Mouse (Mus musculus) heart, postnatal 0 days (tissue): ENCODE measurements at regions not wholly inside any gene's neighbourhood (a gene's known extent, or its start where the extent isn't known, plus 50 kb on each side); places are given as distances from the start of the nearest gene placed in this dataset.

Experiments used
- ATAC-seq: fragments of 200-750 bp; cut with Nextera tagmentation; 2 replicates; pipeline ENCODE4 v1.8.0; 2017; ENCODE audit warnings: low read depth, moderate number of reproducible peaks, moderate library complexity; ENCODE audit not compliant: insufficient read depth
- DNase-seq: peaks from one replicate; pipeline ENCODE4 v3.0.0-alpha.2; 2016; ENCODE audit warnings: low spot score
- H3K27ac ChIP-seq: fragments of 300-500 bp; sonication (generic); 2 replicates; pipeline ENCODE4 v1.5.1; 2014; ENCODE audit warnings: low read depth, mild to moderate bottlenecking
- H3K27me3 ChIP-seq: fragments of 300-500 bp; sonication (generic); 2 replicates; pipeline ENCODE4 v1.6.1; 2014; ENCODE audit warnings: low read length, mixed read lengths; ENCODE audit not compliant: control insufficient read depth, insufficient read depth
- H3K36me3 ChIP-seq: fragments of 300-500 bp; sonication (generic); replicated peaks from 2 replicates; pipeline ENCODE4 v1.6.1; 2014; ENCODE audit warnings: low read length, mixed read lengths; ENCODE audit not compliant: control insufficient read depth, insufficient read depth
- H3K4me1 ChIP-seq: fragments of 300-500 bp; sonication (generic); 2 replicates; pipeline ENCODE4 v1.6.1; 2014; ENCODE audit warnings: antibody characterized with exemption; ENCODE audit not compliant: control insufficient read depth, insufficient read depth
- H3K4me2 ChIP-seq: fragments of 300-500 bp; sonication (generic); 2 replicates; pipeline ENCODE4 v1.6.1; 2014; ENCODE audit warnings: low read depth, mild to moderate bottlenecking, low read length, moderate library complexity
- H3K4me3 ChIP-seq: fragments of 300-500 bp; sonication (generic); 2 replicates; pipeline ENCODE4 v1.5.1; 2014; ENCODE audit warnings: low read depth, low read length
- H3K9ac ChIP-seq: fragments of 300-500 bp; sonication (generic); replicated peaks from 2 replicates; pipeline ENCODE4 v1.6.1; 2014; ENCODE audit warnings: low read depth, low read length, mixed read lengths
- H3K9me3 ChIP-seq: fragments of 300-500 bp; sonication (generic); replicated peaks from 2 replicates; pipeline ENCODE4 v1.6.1; 2016; ENCODE audit warnings: low read length; ENCODE audit not compliant: control insufficient read depth
- CTCF ChIP-seq: IDR thresholded peaks from 2 replicates; pipeline ENCODE4 v1.5.1; 2016; ENCODE audit warnings: antibody characterized with exemption, control low read depth, low read depth
- EP300 ChIP-seq: IDR thresholded peaks from 2 replicates; pipeline ENCODE4 v1.6.1; 2016; ENCODE audit warnings: antibody characterized with exemption, low read depth
- WGBS: fragments of 180-500 bp; shearing (Covaris S2); extraction: QIAGEN DNeasy Blood & Tissue Kit; methylation state at CpG from one replicate; pipeline ENCODE4 v1.1.7; 2014; 5-methylcytosine and 5-hydroxymethylcytosine counted together

- no peak overlapping the region for H3K4me3 ChIP-seq
- no peaks in the 10 kb centered on the region for H3K36me3 ChIP-seq
- no peaks in the 10 kb centered on the region for H3K27me3 ChIP-seq
- H3K4me1 ChIP-seq: no peaks in the 10 kb centered on the region
- no peak overlapping the region for H3K9ac ChIP-seq
- no peak overlapping the region for H3K4me2 ChIP-seq
- 19% methylated on average over 3 of the region's 3 CpGs for WGBS
- ATAC-seq: no peak
- no peaks in the 10 kb centered on the region for H3K9me3 ChIP-seq
- TF ChIP-seq CTCF (no peak), EP300 (no peak)
- DNase-seq: no peak
- H3K27ac ChIP-seq: no peak overlapping the region
These were observed 319.2 kb downstream of the Lmo7 start for GRCm38 (mm10) chr14:102048932-102049331.

GRCm38 (mm10) chr14:102048485-102048884 is 318.7 kb downstream of the Lmo7 start:
- DNase-seq (no peak), ATAC-seq (no peak)
- H3K9ac ChIP-seq: no peak overlapping the region
- WGBS: 79% methylated on average over 1 of the region's 3 CpGs
- H3K4me2 ChIP-seq: no peak overlapping the region
- H3K9me3 ChIP-seq: no peaks in the 10 kb centered on the region
- no peaks in the 10 kb centered on the region for H3K4me1 ChIP-seq
- no peak overlapping the region for H3K4me3 ChIP-seq
- no peak overlapping the region for H3K27ac ChIP-seq
- no peaks in the 10 kb centered on the region for H3K27me3 ChIP-seq
- TF ChIP-seq EP300: no peak
- no peak for TF ChIP-seq CTCF
- no peaks in the 10 kb centered on the region for H3K36me3 ChIP-seq

- Histone ChIP-seq H3K27me3 (no peaks in the 10 kb centered on the region), H3K36me3 (no peaks in the 10 kb centered on the region), H3K9me3 (no peaks in the 10 kb centered on the region), H3K4me1 (no peaks in the 10 kb centered on the region), H3K27ac (no peak overlapping the region), H3K9ac (no peak overlapping the region), H3K4me2 (no peak overlapping the region), H3K4me3 (no peak overlapping the region)
- DNase-seq (no peak), ATAC-seq (no peak)
- no peak for TF ChIP-seq CTCF
- 86% methylated on average over 2 of the region's 2 CpGs for WGBS
These were observed 308.4 kb downstream of the Lmo7 start for GRCm38 (mm10) chr14:102038145-102038544.

GRCm38 (mm10) chr14:102037487-102037886 is 307.7 kb downstream of the Lmo7 start:
- 82% methylated on average over 5 of the region's 5 CpGs for WGBS

GRCm38 (mm10) chr14:102031047-102031903 is 301.5 kb downstream of the Lmo7 start:
- ATAC-seq: no peak
- DNase-seq: no peak
- 52% methylated on average over 10 of the region's 10 CpGs for WGBS
- H3K9me3 ChIP-seq: no peaks in the 10 kb centered on the region
- H3K36me3 ChIP-seq: no peaks in the 10 kb centered on the region
- H3K4me2 ChIP-seq: no peak overlapping the region
- H3K4me1 ChIP-seq: no peaks in the 10 kb centered on the region
- no peaks in the 10 kb centered on the region for H3K27me3 ChIP-seq
- TF ChIP-seq CTCF (no peak), EP300 (no peak)
- no peak overlapping the region for H3K27ac ChIP-seq
- no peak overlapping the region for H3K4me3 ChIP-seq
- no peak overlapping the region for H3K9ac ChIP-seq

More at GRCm38 (mm10) chr14:102037487-102037886, 307.7 kb downstream of the Lmo7 start:
- TF ChIP-seq CTCF: no peak
- TF ChIP-seq EP300: no peak
- DNase-seq (no peak), ATAC-seq (no peak)
- H3K36me3 ChIP-seq: no peaks in the 10 kb centered on the region
- H3K9ac ChIP-seq: no peak overlapping the region
- no peak overlapping the region for H3K4me2 ChIP-seq
- H3K4me3 ChIP-seq: no peak overlapping the region
- no peaks in the 10 kb centered on the region for H3K4me1 ChIP-seq
- H3K27ac ChIP-seq: no peak overlapping the region
- H3K9me3 ChIP-seq: no peaks in the 10 kb centered on the region
- H3K27me3 ChIP-seq: no peaks in the 10 kb centered on the region

- DNase-seq: no peak
- Histone ChIP-seq H3K4me1 (no peaks in the 10 kb centered on the region), H3K9ac (no peak overlapping the region), H3K9me3 (no peaks in the 10 kb centered on the region), H3K36me3 (no peaks in the 10 kb centered on the region), H3K4me2 (no peak overlapping the region), H3K4me3 (no peak overlapping the region), H3K27ac (no peak overlapping the region), H3K27me3 (no peaks in the 10 kb centered on the region)
- no peak for ATAC-seq
- WGBS: 66% methylated on average over 3 of the region's 3 CpGs
- TF ChIP-seq CTCF (no peak), EP300 (no peak)
These were observed 294.9 kb downstream of the Lmo7 start for GRCm38 (mm10) chr14:102024646-102025045.
